Mouse (Mus musculus) neural tube, embryonic 14.5 days (tissue): ENCODE data around the gene Gm17662. TPM values are rescaled to one million over a fixed set of nuclear protein-coding genes. Genes with fewer than 3 reads are reported as not detected.

Experiments used
- ATAC-seq: fragments of 200-750 bp; cut with Nextera tagmentation; 2 replicates; pipeline ENCODE4 v1.8.0; 2017; ENCODE audit warnings: low read depth, mild to moderate bottlenecking, moderate TSS enrichment, moderate library complexity
- H3K27ac ChIP-seq: fragments of 300-500 bp; sonication (generic); 2 replicates; pipeline ENCODE4 v1.5.1; 2014; ENCODE audit warnings: low read depth, mild to moderate bottlenecking, control low read depth, low read length, moderate library complexity, mixed read lengths
- H3K27me3 ChIP-seq: fragments of 300-500 bp; sonication (generic); 2 replicates; pipeline ENCODE4 v1.6.1; 2014; ENCODE audit warnings: low read length; ENCODE audit not compliant: control insufficient read depth, insufficient read depth
- H3K36me3 ChIP-seq: fragments of 300-500 bp; sonication (generic); 2 replicates; pipeline ENCODE4 v1.6.1; 2014; ENCODE audit warnings: low read length, mixed read lengths; ENCODE audit not compliant: control insufficient read depth, insufficient read depth
- H3K4me1 ChIP-seq: fragments of 300-500 bp; sonication (generic); 2 replicates; pipeline ENCODE4 v1.6.1; 2014; ENCODE audit warnings: low read length; ENCODE audit not compliant: control insufficient read depth, insufficient read depth
- H3K4me2 ChIP-seq: fragments of 300-500 bp; sonication (generic); 2 replicates; pipeline ENCODE4 v1.6.1; 2014; ENCODE audit warnings: mild to moderate bottlenecking, low read depth, low read length, control low read depth
- H3K4me3 ChIP-seq: fragments of 300-500 bp; sonication (generic); 2 replicates; pipeline ENCODE4 v1.5.1; 2014; ENCODE audit warnings: low read depth, low read length, control low read depth, mixed read lengths
- H3K9ac ChIP-seq: fragments of 300-500 bp; sonication (generic); replicated peaks from 2 replicates; pipeline ENCODE4 v1.6.1; 2014; ENCODE audit warnings: low read depth, mild to moderate bottlenecking, control low read depth, low read length, mixed read lengths
- H3K9me3 ChIP-seq: fragments of 300-500 bp; sonication (generic); 2 replicates; pipeline ENCODE4 v1.6.1; 2016; ENCODE audit warnings: low read length; ENCODE audit not compliant: control insufficient read depth
- WGBS: fragments of 180-500 bp; shearing (Covaris S2); extraction: QIAGEN DNeasy Blood & Tissue Kit; methylation state at CpG from one replicate; pipeline ENCODE4 v1.1.7; 2014; 5-methylcytosine and 5-hydroxymethylcytosine counted together
- polyA plus RNA-seq: library from polyadenylated mRNA; unstranded; fragments of >200 nt; fragmentation: Nextera tagmentation; extraction: Ambion mirVana; gene quantifications from 2 replicates; pipeline ENCODE4 v1.2.1, GENCODE M21; 2014

Gene Gm17662
- not detected in 2 replicates for polyA plus RNA-seq

DNA sequence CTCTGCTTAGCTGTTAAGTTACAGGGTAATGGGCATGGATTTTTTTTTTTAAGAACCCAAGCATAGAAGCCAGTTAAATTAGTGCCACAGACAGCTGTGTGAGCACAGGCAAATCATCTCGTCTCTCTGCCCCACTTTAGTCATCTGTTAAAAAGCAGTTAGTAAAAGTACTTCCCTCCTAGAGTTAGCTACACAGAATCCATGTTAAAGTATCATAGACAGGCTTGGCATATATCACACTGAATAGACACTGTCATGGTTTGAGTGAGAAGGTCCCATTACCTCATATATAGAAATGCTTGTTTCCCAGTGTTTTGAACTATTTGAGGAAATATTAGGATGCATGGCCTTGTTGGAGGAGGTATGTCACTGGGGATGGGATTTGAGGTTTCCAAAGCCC lies at the start of gene Gm17662:
TSS of gene Gm17662 (plus strand) at position 301 of the 400 bp plus-strand sequence.
- H3K27ac ChIP-seq, result no peak within 1 kb of the TSS
- H3K4me3 ChIP-seq, result no peak within 1 kb of the TSS
- no peaks in the 10 kb centered on the region for H3K36me3 ChIP-seq
- H3K9ac ChIP-seq, result no peak within 1 kb of the TSS
- no peaks in the 10 kb centered on the region for H3K27me3 ChIP-seq
- 77% methylated on average over 1 of the region's 1 CpGs for WGBS
- H3K4me1 ChIP-seq, result no peaks in the 10 kb centered on the region
- ATAC-seq, result no peak
- no peak within 1 kb of the TSS for H3K4me2 ChIP-seq
- H3K9me3 ChIP-seq, result no peaks in the 10 kb centered on the region

DNA sequence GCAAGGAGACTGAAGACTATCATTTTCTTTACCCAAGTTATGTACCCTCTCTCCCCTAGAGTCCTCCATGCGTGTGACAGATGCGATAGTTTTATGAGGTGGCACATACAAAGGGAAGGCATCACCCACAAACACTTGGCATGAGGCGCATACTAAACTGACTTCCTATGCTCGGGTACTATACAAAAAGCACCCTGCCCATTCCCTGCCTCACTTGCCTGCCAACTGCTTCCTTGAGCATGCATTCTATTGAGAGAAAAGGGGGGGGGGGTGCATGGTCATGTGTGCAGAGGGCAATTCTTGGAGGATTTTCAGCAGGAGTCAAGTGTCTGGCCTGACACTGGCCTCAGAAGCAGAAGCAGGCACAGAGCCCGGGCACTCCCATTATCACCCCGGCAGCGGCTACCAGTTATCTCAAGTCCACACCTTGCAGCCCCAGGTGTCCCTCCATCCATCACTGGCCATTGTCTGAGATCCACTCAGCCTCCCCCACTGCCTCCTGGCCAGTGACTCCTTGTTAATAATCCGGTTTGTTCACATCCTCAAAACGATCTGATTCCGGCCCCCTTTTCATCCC lies 46.3 kb upstream of the Gm17662 start:
- Histone ChIP-seq H3K9ac (no peak overlapping the region), H3K4me2 (no peak overlapping the region), H3K27me3 (no peaks in the 10 kb centered on the region), H3K9me3 (no peaks in the 10 kb centered on the region), H3K36me3 (no peaks in the 10 kb centered on the region), H3K27ac (no peak overlapping the region), H3K4me3 (no peak overlapping the region), H3K4me1 (no peaks in the 10 kb centered on the region)
- WGBS, result 56% methylated on average over 10 of the region's 10 CpGs
- ATAC-seq, result peak; percentile 64; the same call in 1 of the 2 replicates

DNA sequence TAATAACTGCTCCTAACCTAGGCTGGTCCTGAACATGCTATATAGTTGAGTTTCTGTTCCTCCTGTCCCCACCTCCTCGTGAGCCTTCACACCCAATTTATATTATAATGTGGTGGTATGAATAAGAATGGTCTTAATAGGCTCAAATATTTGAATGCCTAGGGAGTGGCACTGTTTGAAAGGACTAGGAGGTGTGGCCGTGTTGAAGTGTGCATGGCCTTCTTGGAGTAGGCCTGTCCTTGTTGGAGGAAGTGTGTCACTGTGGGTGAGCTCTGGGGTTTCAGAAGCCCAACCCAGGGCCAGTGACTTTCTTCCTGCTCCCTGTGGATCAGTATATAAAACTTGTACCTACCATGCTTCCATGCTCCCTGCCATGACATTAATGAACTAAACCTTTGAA lies 43.5 kb upstream of the Gm17662 start:
- no peak overlapping the region for H3K27ac ChIP-seq
- H3K4me2 ChIP-seq, result no peak overlapping the region
- no peaks in the 10 kb centered on the region for H3K9me3 ChIP-seq
- H3K4me3 ChIP-seq, result no peak overlapping the region
- 72% methylated on average over 2 of the region's 2 CpGs for WGBS
- no peaks in the 10 kb centered on the region for H3K4me1 ChIP-seq
- H3K27me3 ChIP-seq, result no peaks in the 10 kb centered on the region
- ATAC-seq, result no peak
- no peak overlapping the region for H3K9ac ChIP-seq
- no peaks in the 10 kb centered on the region for H3K36me3 ChIP-seq

DNA sequence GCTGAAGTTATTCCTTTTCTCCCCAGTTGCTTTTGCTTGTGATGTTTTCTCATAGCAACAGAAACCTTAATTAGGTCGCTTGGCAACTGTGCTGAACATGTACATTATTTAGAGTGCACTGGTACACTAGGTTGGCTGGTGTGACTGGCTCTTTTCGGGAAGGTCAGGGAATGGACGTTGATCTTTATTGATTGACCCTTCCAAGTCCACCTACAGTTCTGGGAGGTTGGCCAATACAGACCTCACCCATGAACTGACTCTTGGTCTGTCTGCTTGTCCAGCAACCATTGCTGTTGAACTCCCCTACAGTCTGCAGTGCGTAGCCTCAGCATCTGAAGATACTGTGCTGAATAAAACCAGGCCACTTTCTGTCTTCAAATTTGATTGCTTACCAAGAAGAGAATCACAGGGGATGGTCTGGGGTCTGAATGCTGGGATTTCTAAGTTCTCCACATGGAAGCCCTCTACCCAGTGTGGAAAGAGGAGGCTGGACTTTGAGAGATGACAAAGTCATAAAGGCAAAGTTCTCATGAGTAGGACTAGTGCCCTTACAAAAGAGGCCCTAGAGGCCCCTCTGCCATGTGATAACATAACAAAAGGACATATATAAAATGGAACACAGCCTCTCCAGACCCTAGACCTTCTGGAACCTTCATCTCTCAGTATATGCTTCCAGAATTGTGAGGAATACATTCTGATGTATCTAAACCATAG lies 40.5 kb upstream of the Gm17662 start:
- no peak for ATAC-seq
- no peak overlapping the region for H3K4me3 ChIP-seq
- no peaks in the 10 kb centered on the region for H3K27me3 ChIP-seq
- WGBS, result 87% methylated on average over 4 of the region's 4 CpGs
- H3K4me2 ChIP-seq, result no peak overlapping the region
- no peaks in the 10 kb centered on the region for H3K4me1 ChIP-seq
- H3K27ac ChIP-seq, result no peak overlapping the region
- no peaks in the 10 kb centered on the region for H3K9me3 ChIP-seq
- no peaks in the 10 kb centered on the region for H3K36me3 ChIP-seq
- H3K9ac ChIP-seq, result no peak overlapping the region

DNA sequence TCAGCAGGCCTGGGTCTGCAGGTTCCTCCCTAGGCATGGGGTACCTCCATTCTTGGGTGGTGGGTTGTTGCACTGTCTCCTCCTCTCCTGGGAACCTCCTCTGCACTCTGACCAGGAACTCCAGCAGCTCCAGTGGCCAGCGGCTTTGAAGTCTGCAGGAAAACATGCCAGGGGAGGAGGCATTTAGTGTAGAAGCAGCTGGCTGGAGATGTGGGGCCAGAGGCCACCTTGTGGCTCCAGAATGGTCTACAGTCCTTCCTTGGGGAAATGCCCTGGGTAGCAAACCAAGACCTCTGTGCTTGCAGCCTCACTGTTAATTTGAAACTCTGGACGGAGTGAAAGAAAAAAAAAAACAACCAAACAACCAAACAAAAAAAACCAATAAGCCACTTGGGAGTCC lies 39.6 kb upstream of the Gm17662 start:
- no peak overlapping the region for H3K9ac ChIP-seq
- no peaks in the 10 kb centered on the region for H3K4me1 ChIP-seq
- 62% methylated on average over 2 of the region's 2 CpGs for WGBS
- no peak overlapping the region for H3K4me3 ChIP-seq
- H3K27me3 ChIP-seq, result no peaks in the 10 kb centered on the region
- ATAC-seq, result no peak
- H3K27ac ChIP-seq, result no peak overlapping the region
- no peak overlapping the region for H3K4me2 ChIP-seq
- H3K9me3 ChIP-seq, result no peaks in the 10 kb centered on the region
- H3K36me3 ChIP-seq, result no peaks in the 10 kb centered on the region

DNA sequence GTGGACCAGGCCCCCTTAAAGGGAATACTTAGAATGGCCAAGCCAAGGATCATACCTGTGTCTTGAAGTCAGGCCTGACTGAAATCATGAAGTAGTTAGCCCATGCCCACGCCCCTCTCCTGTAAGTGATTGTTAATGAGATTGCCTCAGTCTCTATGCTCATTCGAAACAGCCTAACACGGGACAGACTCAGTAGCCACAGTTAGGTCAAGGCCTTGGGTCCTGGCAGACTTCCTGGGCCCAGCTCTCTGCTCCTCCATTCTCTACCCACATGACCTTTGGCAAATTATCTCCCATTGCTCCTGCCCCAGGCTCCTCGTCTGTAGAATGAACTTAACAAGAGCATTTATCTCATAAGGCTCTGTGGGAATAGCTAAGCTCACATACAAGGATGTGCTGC lies 38.1 kb upstream of the Gm17662 start:
- 76% methylated on average over 4 of the region's 4 CpGs for WGBS
- no peaks in the 10 kb centered on the region for H3K4me1 ChIP-seq
- no peak overlapping the region for H3K9ac ChIP-seq
- no peaks in the 10 kb centered on the region for H3K9me3 ChIP-seq
- no peak for ATAC-seq
- no peaks in the 10 kb centered on the region for H3K27me3 ChIP-seq
- H3K36me3 ChIP-seq, result no peaks in the 10 kb centered on the region
- H3K27ac ChIP-seq, result no peak overlapping the region
- H3K4me3 ChIP-seq, result no peak overlapping the region
- no peak overlapping the region for H3K4me2 ChIP-seq

DNA sequence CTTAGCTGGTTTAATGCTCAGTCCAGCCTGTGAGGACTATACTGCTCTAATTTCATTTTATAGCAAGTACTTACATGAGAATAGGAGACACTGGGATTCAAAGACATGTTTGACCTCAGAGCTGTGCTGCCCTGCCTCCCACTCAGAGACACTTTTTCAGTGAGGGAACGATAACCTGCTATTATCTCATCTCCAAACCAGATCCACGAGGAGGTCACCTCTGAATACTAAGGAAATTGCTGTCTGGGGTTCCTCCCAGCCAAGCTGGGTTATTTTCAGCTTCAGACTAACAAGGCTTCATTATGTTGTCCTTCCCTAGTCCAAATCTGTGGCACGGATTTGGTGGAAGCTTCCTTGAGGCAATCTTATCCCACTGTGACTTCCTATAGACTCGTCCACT lies 37.2 kb upstream of the Gm17662 start:
- no peak overlapping the region for H3K27ac ChIP-seq
- no peak overlapping the region for H3K4me3 ChIP-seq
- H3K4me1 ChIP-seq, result no peaks in the 10 kb centered on the region
- no peaks in the 10 kb centered on the region for H3K9me3 ChIP-seq
- no peak overlapping the region for H3K4me2 ChIP-seq
- 77% methylated on average over 4 of the region's 4 CpGs for WGBS
- H3K9ac ChIP-seq, result no peak overlapping the region
- ATAC-seq, result no peak
- H3K36me3 ChIP-seq, result no peaks in the 10 kb centered on the region
- H3K27me3 ChIP-seq, result no peaks in the 10 kb centered on the region

DNA sequence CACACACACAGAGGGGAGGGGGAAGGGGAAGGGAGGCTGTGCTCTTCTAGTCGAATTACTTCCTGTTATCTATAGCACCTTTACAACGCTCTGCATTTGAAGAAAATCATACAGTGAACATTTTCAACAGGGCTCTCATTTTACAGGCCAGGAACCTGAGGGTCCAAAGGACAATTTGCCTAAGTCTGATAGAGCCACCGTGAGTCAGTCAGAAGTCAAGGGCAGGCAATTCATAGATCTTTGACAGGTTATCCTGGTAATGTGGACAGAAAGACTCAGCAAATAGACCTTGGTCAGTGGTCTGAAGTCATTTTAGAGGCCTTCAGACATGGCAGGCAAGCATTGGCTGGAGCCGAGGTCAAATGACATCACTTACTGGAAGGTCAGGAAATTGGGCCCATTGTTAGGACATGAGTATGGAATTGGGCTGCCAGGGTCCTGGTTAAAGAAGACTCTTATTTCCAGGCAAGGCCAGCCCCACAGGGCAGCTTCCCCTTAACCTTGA lies 33.5 kb upstream of the Gm17662 start:
- H3K27me3 ChIP-seq, result no peaks in the 10 kb centered on the region
- WGBS, result 77% methylated on average over 4 of the region's 4 CpGs
- H3K36me3 ChIP-seq, result no peaks in the 10 kb centered on the region
- no peaks in the 10 kb centered on the region for H3K9me3 ChIP-seq
- no peak overlapping the region for H3K4me2 ChIP-seq
- no peak for ATAC-seq
- no peaks in the 10 kb centered on the region for H3K4me1 ChIP-seq
- H3K4me3 ChIP-seq, result no peak overlapping the region
- no peak overlapping the region for H3K27ac ChIP-seq
- H3K9ac ChIP-seq, result no peak overlapping the region

DNA sequence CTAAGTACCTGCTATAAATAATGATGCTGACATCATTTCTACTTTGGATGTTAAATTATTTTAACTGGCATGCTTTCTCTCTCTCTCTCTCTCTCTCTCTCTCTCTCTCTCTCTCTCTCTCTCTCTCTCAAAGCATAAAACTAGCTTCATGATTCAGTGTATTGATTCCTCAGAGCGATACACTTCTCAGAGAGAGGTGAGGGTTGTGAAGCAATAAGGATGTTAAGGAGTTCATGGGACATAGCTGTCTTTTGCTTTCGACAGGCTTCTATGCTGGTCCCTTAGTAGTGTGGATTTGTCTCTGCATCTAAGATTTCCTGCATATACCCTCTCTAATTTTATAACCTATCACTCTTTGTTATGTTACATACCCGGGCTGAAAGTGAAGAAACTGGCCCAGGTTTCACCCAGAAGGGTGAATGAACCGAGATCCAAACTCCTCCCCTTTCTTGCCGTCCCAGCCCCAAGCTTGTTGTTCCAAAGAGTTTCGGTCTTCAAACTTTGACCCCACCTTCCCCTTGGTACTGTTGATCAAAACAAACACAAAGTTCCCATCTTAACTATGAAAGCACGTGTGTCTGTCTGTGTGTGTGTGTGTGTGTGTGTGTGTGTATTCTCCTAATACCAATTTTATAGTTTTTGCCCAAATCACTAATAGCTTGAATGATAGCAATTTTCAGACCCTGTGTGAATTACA lies 32.6 kb upstream of the Gm17662 start:
- Histone ChIP-seq H3K27me3 (no peaks in the 10 kb centered on the region), H3K4me1 (no peaks in the 10 kb centered on the region), H3K36me3 (no peaks in the 10 kb centered on the region), H3K27ac (no peak overlapping the region), H3K9me3 (no peaks in the 10 kb centered on the region), H3K4me2 (no peak overlapping the region), H3K9ac (no peak overlapping the region), H3K4me3 (no peak overlapping the region)
- WGBS, result 77% methylated on average over 7 of the region's 7 CpGs
- ATAC-seq, result no peak
